Mouse (Mus musculus) embryonic facial prominence, embryonic 15.5 days (tissue): Measurements from ENCODE around the gene Aip. TPM values are rescaled to one million over a fixed set of nuclear protein-coding genes. Genes with fewer than 3 reads are reported as not detected.

ENCODE experiments used
- ATAC-seq: fragments of 200-750 bp; cut with Nextera tagmentation; 2 replicates; pipeline ENCODE4 v1.8.0; 2017; ENCODE audit warnings: low read depth, moderate TSS enrichment; ENCODE audit not compliant: insufficient number of reproducible peaks, low FRiP score, low TSS enrichment
- H3K27ac ChIP-seq: fragments of 300-500 bp; sonication (generic); replicated peaks from 2 replicates; pipeline ENCODE4 v1.5.1; 2015; ENCODE audit warnings: mild to moderate bottlenecking, inconsistent platforms
- H3K27me3 ChIP-seq: fragments of 300-500 bp; sonication (generic); 2 replicates; pipeline ENCODE4 v1.6.1; 2015; ENCODE audit warnings: inconsistent platforms
- H3K36me3 ChIP-seq: fragments of 300-500 bp; sonication (generic); 2 replicates; pipeline ENCODE4 v1.6.1; 2015; ENCODE audit warnings: mild to moderate bottlenecking, inconsistent platforms
- H3K4me1 ChIP-seq: fragments of 300-500 bp; sonication (generic); 2 replicates; pipeline ENCODE4 v1.6.1; 2015; ENCODE audit warnings: inconsistent platforms
- H3K4me2 ChIP-seq: fragments of 300-500 bp; sonication (generic); replicated peaks from 2 replicates; pipeline ENCODE4 v1.6.1; 2015; ENCODE audit warnings: mild to moderate bottlenecking, inconsistent platforms
- H3K4me3 ChIP-seq: fragments of 300-500 bp; sonication (generic); replicated peaks from 2 replicates; pipeline ENCODE4 v1.5.1; 2015; ENCODE audit warnings: mild to moderate bottlenecking, inconsistent platforms
- H3K9ac ChIP-seq: fragments of 300-500 bp; sonication (generic); 2 replicates; pipeline ENCODE4 v1.6.1; 2015; ENCODE audit warnings: inconsistent platforms
- H3K9me3 ChIP-seq: fragments of 300-500 bp; sonication (generic); replicated peaks from 2 replicates; pipeline ENCODE4 v1.6.1; 2016; ENCODE audit warnings: inconsistent platforms
- WGBS: fragments of 180-500 bp; shearing (Covaris S2); methylation state at CpG from one replicate; pipeline ENCODE4 v1.1.7; 2015; 5-methylcytosine and 5-hydroxymethylcytosine counted together
- polyA plus RNA-seq: library from polyadenylated mRNA; unstranded; fragments of >200 nt; fragmentation: Nextera tagmentation; extraction: Ambion mirVana; gene quantifications from 2 replicates; pipeline ENCODE4 v1.2.1, GENCODE M21; 2015

Aip gene
- 98.5 and 100 TPM in 2 replicates for polyA plus RNA-seq

DNA sequence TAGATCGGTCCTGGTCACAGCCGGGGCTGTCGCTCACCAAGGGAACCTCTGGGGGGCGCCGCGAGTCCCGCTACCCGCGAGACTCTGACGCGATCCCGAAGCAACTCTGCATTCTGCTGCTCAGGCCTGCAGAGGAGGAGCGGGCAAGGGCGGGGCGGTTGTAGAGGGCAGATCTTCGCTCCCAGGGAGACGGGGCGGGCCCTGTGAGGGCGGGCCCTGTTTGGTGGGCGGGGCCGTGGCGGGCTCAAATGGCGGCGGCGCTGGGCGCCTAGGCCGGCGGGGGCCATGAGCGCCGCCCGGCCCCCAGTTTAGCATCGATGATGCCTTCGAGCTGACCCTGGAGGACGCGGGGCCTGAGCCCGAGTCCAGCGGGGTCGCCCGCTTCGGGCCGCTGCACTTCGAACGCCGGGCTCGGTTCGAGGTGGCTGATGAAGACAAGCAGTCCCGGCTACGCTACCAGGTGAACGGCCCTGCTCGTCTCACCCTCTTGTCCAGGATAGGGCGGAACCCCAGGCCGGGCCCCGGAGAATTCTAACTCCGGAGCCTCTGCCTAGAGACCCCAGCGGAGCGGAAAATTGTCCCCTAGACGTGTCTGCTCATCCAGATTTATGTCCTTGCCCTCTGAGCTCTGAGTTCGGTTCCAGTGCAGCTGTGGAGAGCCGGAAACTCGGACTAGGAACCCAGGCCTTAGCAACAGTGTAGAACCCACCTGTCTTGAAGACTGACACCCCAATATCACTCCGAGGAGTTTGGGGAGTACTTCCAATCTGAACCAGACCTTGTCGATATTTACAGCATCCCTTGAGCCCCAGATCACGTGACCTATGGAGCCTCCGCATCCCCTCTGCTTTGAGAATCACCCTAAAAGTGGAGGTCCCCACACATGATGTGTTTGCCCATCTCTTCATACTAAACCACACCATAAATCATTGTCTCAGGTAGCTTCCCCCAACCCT lies at the start of gene Aip:
Aip (minus strand) TSS at position 118 of the 956 bp plus-strand sequence.
- Histone ChIP-seq H3K27me3 (no peaks in the 10 kb centered on the region), H3K27ac (peak within 1 kb of the TSS; percentile 83), H3K36me3 (peaks cover 25% of the 10 kb centered on the region), H3K4me3 (peak within 1 kb of the TSS; percentile 85), H3K4me2 (peak within 1 kb of the TSS; percentile 72), H3K9me3 (no peaks in the 10 kb centered on the region), H3K9ac (peak within 1 kb of the TSS; percentile 81), H3K4me1 (peaks cover 29% of the 10 kb centered on the region)
- WGBS, result under 1% methylated on average over 63 of the region's 64 CpGs
- peak; percentile 94 for ATAC-seq

DNA sequence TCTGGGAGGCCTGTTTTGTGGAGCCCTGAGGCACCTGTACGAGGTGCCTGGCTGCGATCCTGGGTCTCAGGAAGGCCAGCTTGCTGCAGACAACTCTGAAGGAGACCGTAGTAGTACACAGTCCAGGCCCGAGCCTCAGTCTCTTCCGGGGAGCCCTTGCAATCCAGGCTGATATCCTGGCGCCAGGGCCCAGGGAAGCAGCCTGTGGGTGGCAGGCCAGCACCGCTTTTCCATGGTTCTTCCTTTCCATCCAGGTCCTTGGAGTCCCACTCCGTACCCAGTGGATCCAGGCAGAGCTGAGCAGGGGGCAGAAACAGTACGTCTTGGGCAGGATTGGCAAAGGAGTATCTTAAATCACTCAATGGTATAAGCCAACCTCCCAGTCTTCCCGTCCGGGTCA lies 47.3 kb upstream of the Aip start:
- Histone ChIP-seq H3K9ac (no peak overlapping the region), H3K4me3 (no peak overlapping the region), H3K4me1 (peaks cover 36% of the 10 kb centered on the region), H3K27ac (no peak overlapping the region), H3K36me3 (no peaks in the 10 kb centered on the region), H3K9me3 (no peaks in the 10 kb centered on the region), H3K27me3 (no peaks in the 10 kb centered on the region), H3K4me2 (no peak overlapping the region)
- WGBS, result 53% methylated on average over 11 of the region's 11 CpGs
- no peak for ATAC-seq

DNA sequence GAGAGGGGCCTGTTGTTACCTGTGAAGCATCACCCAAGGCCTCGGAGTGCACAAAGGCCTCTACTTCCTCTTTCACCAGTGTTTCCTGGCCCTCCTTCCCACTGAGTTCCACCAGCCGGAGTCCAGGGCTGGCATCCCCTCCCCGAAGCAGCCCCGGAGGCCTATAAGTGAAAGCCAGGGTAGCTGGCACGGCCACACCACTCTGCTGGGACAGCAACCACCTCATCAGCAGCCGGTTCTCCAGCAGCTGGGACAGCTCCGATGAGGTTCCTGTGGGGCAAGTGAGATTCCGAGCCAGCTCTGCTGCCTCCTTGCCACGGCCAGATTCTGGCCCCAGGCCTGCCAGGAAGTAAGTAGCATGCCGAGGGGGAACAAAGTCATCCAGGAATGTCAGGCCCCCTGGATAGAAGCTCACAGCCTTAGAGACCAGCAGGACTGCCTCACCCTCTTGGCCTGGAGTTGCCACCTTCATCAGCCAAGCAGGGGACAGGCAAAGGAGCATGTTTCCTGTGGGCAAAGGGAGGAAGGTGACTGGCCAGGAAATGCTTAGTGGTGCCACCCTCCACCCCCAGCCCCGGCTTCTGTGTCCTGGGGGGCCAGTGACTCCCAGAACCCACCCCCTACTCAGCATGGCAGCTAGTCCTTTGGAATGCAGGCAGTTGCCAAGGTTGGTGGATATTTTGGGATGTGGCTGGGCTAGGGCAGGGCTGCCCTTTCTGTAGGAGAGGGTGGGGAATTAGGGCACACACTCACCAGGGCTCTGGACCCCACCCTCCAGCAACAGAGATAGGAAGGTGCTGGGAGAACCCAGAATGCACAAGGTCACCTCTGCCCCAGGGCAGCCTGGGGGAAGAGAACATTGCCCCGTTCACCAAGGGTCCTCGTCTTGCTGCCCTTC lies 46.0 kb upstream of the Aip start:
- Histone ChIP-seq H3K9me3 (no peaks in the 10 kb centered on the region), H3K4me1 (peaks cover 36% of the 10 kb centered on the region), H3K27ac (peak overlapping the region; percentile 65), H3K4me3 (no peak overlapping the region), H3K4me2 (no peak overlapping the region), H3K9ac (no peak overlapping the region), H3K36me3 (no peaks in the 10 kb centered on the region), H3K27me3 (no peaks in the 10 kb centered on the region)
- 56% methylated on average over 13 of the region's 13 CpGs for WGBS
- no peak for ATAC-seq

DNA sequence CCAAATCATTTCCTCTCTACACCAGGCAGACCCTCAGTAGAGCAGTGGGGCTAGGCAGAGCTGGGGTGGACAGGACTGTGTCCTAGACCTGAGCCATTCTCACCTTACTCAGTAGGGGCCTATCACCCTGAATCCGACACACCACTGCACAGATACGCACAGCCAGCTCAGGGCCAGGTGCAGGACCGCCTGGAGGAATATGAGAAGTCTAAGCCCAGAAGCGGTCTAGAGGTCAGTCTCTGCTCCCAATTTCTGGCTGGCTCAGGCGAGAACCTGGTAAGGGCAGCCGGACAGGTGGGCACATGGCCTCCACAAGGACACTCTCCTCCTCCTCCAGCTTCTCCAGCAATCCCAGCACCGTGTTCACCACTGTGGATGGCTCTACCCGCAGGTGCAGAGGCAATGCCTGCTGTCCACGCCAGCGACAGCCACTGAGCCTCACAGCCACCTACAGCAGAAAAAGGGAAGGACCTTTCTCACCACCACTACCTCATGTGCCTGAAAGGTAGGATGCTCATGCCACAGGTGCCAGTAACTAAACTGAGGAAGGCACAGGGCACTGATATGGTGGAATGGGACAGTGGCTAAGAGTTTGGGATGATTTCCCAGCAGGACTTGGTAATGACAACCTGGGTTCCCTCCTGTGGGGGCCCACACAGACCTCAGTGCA lies 45.2 kb upstream of the Aip start:
- 86% methylated on average over 10 of the region's 10 CpGs for WGBS
- no peak overlapping the region for H3K4me2 ChIP-seq
- H3K9me3 ChIP-seq, result no peaks in the 10 kb centered on the region
- no peak overlapping the region for H3K4me3 ChIP-seq
- peaks cover 34% of the 10 kb centered on the region for H3K4me1 ChIP-seq
- no peaks in the 10 kb centered on the region for H3K36me3 ChIP-seq
- no peaks in the 10 kb centered on the region for H3K27me3 ChIP-seq
- no peak overlapping the region for H3K27ac ChIP-seq
- no peak overlapping the region for H3K9ac ChIP-seq
- ATAC-seq, result no peak

DNA sequence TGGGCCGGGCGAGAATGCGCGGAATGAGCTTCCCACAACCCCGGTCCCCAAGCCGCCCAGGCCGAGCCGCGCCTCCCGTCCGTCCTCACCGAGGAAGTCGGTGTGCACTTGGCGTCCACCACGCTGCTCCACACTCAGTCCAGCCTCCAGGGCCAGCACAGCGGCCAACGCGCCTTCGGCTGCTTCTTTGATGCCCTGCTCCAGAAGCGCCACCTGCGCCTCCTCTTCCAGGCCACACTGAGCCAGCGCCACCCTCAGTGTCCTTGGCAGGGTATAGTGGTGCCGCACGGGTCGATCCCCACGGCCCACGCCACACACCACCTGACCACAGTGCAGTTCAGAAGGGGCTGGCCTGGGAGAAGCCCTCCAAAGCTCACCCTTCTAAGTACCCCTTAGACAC lies 44.2 kb upstream of the Aip start:
- Histone ChIP-seq H3K9me3 (no peaks in the 10 kb centered on the region), H3K9ac (peak overlapping the region; percentile 74), H3K4me3 (peak overlapping the region; percentile 52), H3K4me1 (peaks cover 25% of the 10 kb centered on the region), H3K27ac (peak overlapping the region; percentile 91), H3K36me3 (no peaks in the 10 kb centered on the region), H3K27me3 (no peaks in the 10 kb centered on the region), H3K4me2 (peak overlapping the region; percentile 91)
- 4% methylated on average over 27 of the region's 27 CpGs for WGBS
- ATAC-seq, result peak; percentile 32

DNA sequence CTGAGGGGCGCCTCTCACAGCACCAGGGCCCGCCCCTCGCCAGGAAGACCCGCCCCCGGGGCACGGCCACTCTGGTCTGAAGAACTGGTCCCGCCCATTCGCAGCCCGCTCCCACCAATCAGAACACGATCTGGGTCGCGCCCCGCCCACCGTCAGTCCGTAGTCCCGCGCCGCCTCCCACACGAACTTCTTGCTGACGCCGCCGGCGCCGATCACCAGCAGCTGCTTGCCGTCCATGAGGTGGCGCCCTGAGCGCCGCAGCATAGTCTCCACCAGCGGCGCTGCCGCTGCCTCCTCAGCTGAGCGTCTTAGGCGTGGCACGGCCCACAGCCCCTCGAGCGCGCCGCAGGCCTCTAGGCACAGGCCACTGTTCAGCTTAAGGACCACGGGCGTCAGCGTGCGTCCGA lies 43.7 kb upstream of the Aip start:
- WGBS, result under 1% methylated on average over 43 of the region's 43 CpGs
- no peaks in the 10 kb centered on the region for H3K27me3 ChIP-seq
- H3K4me3 ChIP-seq, result peak overlapping the region; percentile 52
- no peaks in the 10 kb centered on the region for H3K36me3 ChIP-seq
- H3K27ac ChIP-seq, result peak overlapping the region; percentile 91
- H3K9ac ChIP-seq, result peak overlapping the region; percentile 74
- H3K4me1 ChIP-seq, result peaks cover 25% of the 10 kb centered on the region
- peak overlapping the region; percentile 91 for H3K4me2 ChIP-seq
- H3K9me3 ChIP-seq, result no peaks in the 10 kb centered on the region
- peak; percentile 94 for ATAC-seq

DNA sequence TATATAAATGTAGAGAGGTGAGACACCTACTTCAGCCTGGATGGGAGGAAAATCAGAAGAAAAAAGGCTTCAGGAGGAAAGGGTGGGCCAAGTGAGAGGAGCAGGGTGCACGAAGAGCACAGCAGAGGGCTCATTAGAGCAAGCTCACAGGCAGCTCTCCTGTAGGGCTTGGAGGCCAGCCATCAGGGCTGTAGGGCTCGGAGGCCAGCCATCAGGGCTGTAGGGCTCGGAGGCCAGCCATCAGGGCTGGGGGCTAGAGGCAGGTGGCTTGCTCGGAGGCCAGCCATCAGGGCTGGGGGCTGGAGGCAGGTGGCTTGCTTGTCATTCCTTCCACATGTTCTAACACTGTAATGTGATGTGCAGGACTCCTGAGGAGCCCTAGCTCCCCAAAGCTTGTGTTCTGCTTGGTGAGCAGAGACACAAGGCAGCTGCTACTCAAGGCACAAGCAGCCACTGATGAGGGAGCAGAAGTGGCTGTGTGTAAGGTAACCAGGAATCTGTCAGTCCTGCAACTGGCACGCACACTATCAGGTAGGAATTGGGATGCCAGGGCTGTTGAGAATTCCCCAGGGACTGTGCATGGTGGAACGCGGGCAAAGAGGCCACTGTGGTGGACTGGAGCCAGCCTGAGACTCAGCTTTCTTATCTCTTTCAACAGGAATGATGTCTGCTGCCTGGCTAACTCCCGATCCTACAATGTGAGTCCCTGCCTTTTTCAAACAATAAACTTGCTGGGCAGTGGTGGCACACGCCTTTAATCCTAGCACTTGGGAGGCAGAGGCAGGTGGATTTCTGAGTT lies 41.2 kb upstream of the Aip start:
- no peak for ATAC-seq

DNA sequence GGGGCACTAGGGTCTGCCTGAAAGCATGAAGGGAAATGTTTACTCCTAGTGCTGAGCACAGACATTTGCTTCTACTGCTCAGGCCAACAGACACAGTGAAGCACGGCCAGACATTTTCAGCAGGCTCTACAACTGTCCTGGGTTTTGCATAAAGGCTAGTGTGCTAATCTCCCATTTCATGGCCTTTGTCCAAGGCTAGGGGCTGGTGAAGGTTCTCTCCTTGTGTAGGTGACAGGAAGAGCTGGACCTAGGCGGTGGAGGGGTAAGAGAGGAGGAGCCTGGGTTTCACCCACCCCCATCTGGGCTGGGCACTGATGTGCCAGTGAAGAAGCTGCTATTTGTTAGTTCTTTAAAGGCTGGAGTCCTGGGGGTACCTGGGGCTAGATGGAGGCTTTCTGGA lies 39.1 kb upstream of the Aip start:
- no peak for ATAC-seq

More for the DNA sequence above, 41.2 kb upstream of the Aip start:
- H3K27me3 ChIP-seq, result no peaks in the 10 kb centered on the region
- H3K9me3 ChIP-seq, result no peaks in the 10 kb centered on the region
- no peaks in the 10 kb centered on the region for H3K36me3 ChIP-seq
- H3K4me1 ChIP-seq, result peaks cover 29% of the 10 kb centered on the region
- WGBS, result 77% methylated on average over 9 of the region's 9 CpGs
- H3K27ac ChIP-seq, result no peak overlapping the region
- H3K9ac ChIP-seq, result no peak overlapping the region
- no peak overlapping the region for H3K4me2 ChIP-seq
- H3K4me3 ChIP-seq, result no peak overlapping the region

DNA sequence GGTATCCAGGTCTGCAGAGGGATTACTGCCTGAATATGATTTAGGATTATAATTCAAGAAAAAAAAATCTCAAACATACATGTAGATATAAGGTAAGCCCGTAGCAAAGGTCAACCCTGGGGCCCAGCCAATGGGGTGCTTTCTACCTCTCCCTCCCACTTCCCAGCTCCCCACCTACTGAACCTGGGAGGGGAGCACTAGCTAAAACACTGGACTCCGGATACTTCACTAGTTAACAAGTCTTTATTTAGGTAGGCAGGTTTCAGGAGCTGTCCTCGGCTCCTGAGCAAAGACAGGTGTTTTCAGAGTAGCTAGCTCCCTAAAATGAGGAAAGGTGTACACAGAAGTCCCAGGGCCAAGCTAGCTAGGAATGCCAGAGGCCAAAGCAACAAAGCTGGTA lies 38.4 kb upstream of the Aip start:
- Histone ChIP-seq H3K27ac (no peak overlapping the region), H3K27me3 (no peaks in the 10 kb centered on the region), H3K4me3 (no peak overlapping the region), H3K4me1 (peaks cover 12% of the 10 kb centered on the region), H3K36me3 (peaks cover 25% of the 10 kb centered on the region), H3K9ac (no peak overlapping the region), H3K9me3 (no peaks in the 10 kb centered on the region), H3K4me2 (no peak overlapping the region)
- ATAC-seq, result no peak
- 77% methylated on average over 3 of the region's 3 CpGs for WGBS

More for the DNA sequence above, 39.1 kb upstream of the Aip start:
- no peak overlapping the region for H3K4me2 ChIP-seq
- H3K27me3 ChIP-seq, result no peaks in the 10 kb centered on the region
- H3K36me3 ChIP-seq, result peaks cover 18% of the 10 kb centered on the region
- H3K9ac ChIP-seq, result no peak overlapping the region
- H3K4me3 ChIP-seq, result no peak overlapping the region
- peaks cover 14% of the 10 kb centered on the region for H3K4me1 ChIP-seq
- no peak overlapping the region for H3K27ac ChIP-seq
- 80% methylated on average over 2 of the region's 2 CpGs for WGBS
- no peaks in the 10 kb centered on the region for H3K9me3 ChIP-seq

DNA sequence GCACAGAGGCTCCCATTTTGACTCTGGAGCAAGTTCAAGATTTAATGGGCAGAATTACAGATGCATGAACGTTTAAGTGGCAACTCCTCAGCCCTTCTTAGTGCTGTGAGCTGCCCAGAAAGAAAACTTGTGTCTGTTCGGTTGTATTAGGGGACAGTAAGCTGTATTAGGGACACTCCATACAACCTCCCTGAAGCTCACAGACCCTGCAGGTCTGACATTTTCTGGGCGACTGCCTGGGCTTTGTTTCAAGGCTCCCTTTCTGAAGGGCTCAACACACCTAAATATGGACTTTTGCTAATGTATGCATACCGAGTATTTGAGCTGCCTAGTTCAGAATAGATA lies 37.9 kb upstream of the Aip start:
- H3K9ac ChIP-seq, result peak overlapping the region; percentile 44
- H3K27ac ChIP-seq, result peak overlapping the region; percentile 70
- H3K4me3 ChIP-seq, result peak overlapping the region; percentile 77
- H3K4me1 ChIP-seq, result peaks cover 12% of the 10 kb centered on the region
- peak overlapping the region; percentile 55 for H3K4me2 ChIP-seq
- WGBS, result 30% methylated on average over 4 of the region's 4 CpGs
- ATAC-seq, result no peak
- no peaks in the 10 kb centered on the region for H3K9me3 ChIP-seq
- no peaks in the 10 kb centered on the region for H3K27me3 ChIP-seq
- peaks cover 30% of the 10 kb centered on the region for H3K36me3 ChIP-seq
